Mouse (Mus musculus) megakaryocyte, embryonic 14.5 days (primary cell): Measurements from ENCODE around the gene Cela3a.

Source experiments
- FLI1 ChIP-seq: IDR thresholded peaks from 2 replicates; pipeline ENCODE4 v1.6.1; 2012; ENCODE audit warnings: low read length, inconsistent platforms, mixed read lengths
- GATA1 ChIP-seq: IDR thresholded peaks from 3 replicates; pipeline ENCODE4 v1.6.1; 2012; ENCODE audit warnings: mixed read lengths, low read length, inconsistent platforms, borderline replicate concordance

GRCm38 (mm10) chr4:137458310-137458709, 48.7 kb upstream of the Cela3a start:
- no peak for TF ChIP-seq FLI1
- no peak for TF ChIP-seq GATA1
